Mouse (Mus musculus): Measurements from ENCODE around the gene Orm3.

The Orm3 gene

DNA sequence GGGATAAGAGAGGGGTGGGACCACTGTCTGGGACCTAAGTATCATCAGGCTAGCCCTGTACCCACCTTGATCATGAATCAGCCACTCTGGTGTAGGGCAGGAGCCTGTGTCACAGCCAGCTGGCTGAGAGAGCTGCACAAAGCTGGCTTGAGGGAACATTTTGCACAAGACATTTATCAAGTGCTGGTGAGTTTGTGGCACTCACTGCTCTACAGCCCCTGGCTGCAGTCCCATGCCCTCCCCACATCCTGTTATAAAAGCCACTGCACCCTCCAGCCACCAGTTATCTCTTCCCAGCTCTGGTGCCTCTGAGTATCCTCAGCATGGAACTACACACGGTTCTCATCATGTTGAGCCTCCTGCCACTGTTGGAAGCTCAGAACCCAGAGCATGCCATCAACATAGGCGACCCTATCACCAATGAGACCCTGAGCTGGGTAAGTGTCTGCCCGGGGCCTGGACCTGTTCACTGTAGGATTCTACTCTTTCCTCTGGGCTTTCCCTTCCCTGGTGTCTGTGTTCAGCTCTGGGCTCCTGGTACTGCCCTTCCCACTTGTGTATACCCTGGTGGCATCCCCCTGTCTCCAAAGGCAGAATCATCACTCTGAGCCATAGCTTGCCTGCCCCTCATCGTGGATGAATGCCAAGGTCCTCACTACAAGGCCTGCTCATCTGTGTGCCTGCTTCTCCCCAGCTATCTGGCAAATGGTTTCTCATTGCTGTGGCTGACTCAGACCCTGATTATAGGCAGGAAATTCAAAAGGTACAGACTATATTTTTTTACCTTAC, at the start of gene Orm3:
Gene Orm3, plus strand, starts transcription at position 286 of the 789 bp plus-strand sequence.
- no peak for DNase-seq (ENCODE audit: low read depth, low spot score)

- peak; percentile 96 for DNase-seq (ENCODE audit: low read depth, low spot score)
These were observed 48.5 kb upstream of the Orm3 start for GRCm38 (mm10) chr4:63307175-63308062.

- DNase-seq (ENCODE audit: low read depth, low spot score): peak; percentile 66
These were observed 47.6 kb upstream of the Orm3 start for GRCm38 (mm10) chr4:63308316-63308715.

DNA sequence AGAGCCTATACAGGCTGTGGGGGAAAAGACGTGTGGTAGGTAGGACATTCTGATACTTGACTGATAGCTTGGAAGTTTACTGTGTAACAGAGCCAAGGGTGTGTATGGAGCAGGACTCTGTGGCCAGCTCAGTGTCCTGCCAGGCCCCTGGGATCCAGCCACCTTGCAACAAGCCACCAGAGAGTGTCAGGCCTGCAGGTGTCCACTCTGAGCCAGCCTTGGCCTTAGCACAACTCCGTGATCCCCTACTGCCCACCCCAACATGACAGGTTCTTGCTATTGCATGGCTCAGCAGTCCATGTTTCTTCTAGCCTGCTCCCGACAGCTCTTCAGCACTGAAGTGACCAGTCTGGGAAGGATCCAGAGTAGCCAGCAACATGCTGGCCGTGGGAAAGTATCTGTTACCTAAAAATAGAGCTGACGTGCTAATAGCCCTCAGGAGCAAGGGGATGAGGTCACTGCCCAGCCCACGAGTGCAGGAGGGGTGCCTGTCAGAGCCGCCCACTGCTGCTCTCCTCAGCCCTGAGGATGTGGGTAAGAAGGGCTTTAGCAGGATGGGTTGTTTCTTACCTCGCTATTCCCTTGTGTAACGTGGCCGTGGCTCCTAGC, 45.6 kb upstream of the Orm3 start:
- DNase-seq (ENCODE audit: low read depth, low spot score): no peak

GRCm38 (mm10) chr4:63311426-63311825, 44.5 kb upstream of the Orm3 start:
- DNase-seq (ENCODE audit: low read depth, low spot score): no peak

DNA sequence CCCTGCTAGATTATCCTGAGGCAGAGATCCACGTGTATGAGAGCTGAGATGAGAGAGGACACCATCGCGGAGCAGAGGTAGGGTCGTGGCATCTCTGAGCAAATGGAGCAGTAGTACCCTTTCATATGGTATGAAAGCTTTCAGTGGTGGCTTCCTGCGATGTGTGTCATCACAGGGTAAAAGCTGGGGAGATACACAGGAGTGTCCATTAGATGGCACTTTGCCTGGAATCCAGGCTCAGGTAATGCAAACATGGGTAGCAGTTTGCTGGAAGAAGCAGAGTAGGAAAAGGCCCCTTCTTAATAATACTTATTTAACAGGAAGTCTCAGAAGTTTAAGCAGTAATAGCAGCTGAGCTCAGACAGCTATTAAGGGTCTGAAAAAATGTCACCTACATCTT, 41.9 kb upstream of the Orm3 start:
- no peak for DNase-seq (ENCODE audit: low read depth, low spot score)

DNA sequence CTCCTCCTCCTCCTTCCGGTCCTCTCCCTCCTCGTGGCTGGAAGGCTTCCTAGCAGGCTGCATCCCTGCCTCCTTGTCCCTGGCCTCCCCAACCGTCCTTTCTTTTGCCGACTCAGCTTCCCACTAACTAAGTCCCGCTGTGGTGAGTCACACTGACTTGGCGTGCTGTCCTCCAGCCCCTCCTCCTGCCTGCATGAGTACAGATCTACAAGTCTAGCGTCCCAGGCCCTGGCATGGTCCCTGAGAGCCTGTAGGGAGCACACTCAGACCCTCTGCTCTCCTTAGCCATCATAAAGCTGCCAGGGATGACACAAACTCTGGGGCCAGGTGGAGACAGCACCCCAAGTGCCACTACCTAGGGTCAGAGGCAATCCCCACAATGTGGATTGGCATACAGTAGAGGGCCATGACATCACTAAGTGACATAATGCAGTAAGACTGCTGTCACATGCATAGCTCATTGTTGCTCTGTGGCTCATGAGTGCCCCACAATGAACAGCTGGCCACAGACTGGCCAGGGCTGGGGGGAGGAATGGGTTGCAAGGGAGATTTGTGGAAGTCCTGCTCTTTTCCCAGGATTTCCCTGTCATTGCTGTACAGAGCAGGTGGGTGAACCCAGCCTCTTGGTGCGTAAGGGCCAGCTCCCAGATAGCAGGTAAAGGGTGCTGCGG, 39.8 kb upstream of the Orm3 start:
- DNase-seq (ENCODE audit: low read depth, low spot score): peak; percentile 76

GRCm38 (mm10) chr4:63319566-63319965, 36.4 kb upstream of the Orm3 start:
- peak; percentile 48 for DNase-seq (ENCODE audit: low read depth, low spot score)

DNA sequence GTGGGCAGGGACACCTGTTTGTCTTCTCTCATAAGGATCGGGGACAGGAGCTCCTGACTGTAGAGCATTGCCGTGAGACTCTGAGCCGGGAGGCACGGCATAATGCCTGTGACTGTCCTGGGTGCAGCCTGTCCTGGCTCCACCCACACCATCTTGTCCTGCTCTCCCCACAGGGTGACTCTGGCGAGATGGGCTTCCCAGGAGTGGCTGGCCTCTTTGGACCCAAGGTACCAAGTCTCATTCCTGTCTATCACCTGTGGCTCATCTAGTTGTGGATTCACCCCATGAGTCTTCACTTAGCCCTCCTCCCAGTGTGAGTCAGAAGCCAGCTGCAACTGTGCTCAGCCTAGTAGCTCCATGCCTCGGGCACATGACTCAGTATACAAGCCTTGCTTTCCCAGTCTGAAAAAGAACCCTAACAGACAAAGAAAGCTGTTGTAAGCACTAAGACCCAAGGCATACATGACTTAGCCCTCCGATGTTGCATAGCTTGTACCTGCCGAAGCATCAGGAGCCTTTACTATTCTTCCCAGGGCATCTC, 32.6 kb upstream of the Orm3 start:
- DNase-seq (ENCODE audit: low read depth, low spot score): peak; percentile 68

GRCm38 (mm10) chr4:63333403-63333802, 22.6 kb upstream of the Orm3 start:
- no peak for DNase-seq (ENCODE audit: low read depth, low spot score)

GRCm38 (mm10) chr4:63338414-63339076, 17.4 kb upstream of the Orm3 start:
- DNase-seq (ENCODE audit: low read depth, low spot score): peak; percentile 68

DNA sequence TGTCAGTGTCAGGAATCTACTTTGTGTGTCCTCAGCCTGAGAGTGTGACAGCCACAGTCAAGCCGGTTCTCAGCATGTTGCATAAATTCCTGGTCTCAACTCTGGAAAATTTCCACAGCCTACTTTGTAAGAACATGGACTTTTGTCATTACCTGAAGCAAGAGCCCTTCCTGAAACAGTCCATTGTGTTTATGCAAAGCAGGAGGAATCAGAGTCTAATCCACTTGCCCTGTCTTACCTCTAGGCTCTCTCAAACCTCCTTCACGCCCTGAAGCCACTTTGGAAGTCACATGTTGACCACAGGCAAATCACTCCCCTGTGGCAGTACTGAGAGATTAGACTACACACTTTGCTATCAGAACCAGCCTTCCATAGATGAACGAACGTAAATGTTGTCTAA, 13.5 kb upstream of the Orm3 start:
- DNase-seq (ENCODE audit: low read depth, low spot score): no peak

- no peak for DNase-seq (ENCODE audit: low read depth, low spot score)
These were observed 12.4 kb upstream of the Orm3 start for GRCm38 (mm10) chr4:63343608-63344007.

GRCm38 (mm10) chr4:63344295-63344694, 11.7 kb upstream of the Orm3 start, which contains the start of gene Orm1:
Orm1 (plus strand) TSS chr4:63344560.
- DNase-seq (ENCODE audit: low read depth, low spot score): no peak

DNA sequence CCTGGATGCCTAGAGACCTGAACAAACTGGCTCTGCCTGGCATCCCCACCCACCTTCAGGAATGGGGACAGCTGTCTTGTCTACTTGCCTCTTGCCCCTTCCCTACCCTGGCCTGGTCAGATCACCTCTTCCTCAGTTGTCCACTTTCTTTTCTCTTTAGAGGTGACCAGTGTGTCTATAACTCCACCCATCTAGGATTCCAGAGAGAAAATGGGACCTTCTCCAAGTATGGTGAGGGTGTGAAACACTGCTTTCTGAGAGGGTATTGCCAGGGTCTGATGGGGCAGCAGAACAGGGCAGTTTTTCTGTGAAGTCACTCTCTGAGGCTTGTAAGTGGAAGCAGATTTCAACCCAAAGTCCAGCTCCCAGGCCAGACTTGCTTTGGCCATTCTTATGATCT, 10.7 kb upstream of the Orm3 start:
- no peak for DNase-seq (ENCODE audit: low read depth, low spot score)

DNA sequence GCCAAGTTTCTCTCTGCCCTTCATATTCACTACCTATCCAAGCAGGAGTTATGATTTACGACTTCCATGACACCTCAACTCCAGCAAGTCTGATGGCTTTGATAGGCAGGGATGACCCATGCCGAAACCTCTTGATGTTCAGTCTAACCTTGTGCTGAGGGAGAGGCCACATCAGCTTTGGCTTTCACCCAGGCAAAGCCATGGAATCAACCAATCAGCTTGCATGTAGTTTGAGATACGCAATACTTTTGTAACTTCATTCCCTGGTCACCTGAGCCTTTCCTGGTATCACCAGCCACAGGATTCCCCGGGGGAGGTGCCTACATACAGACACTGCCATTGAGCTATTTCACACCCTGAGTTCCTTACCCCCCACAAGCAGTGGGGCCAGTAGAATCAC, 9.3 kb upstream of the Orm3 start:
- no peak for DNase-seq (ENCODE audit: low read depth, low spot score)

DNA sequence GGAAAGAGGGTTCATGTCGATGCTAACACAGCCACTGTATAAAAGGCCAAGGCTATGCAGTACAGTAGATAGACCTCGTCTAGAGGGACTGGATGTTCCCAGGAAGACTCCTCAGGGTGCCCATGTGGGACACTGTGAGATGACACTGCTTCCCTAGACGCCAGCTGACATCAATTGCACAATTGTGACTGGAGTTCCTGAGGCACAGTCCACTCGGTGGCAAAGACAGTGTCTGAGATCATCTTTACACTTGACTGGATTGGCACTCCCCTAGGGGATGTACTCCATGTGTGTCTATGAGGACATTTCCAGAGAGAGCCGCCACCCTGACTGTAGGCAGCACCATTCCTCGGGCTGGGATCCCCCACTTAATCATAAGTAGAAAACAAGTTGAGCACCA, 7.4 kb upstream of the Orm3 start:
- no peak for DNase-seq (ENCODE audit: low read depth, low spot score)

- DNase-seq (ENCODE audit: low read depth, low spot score): no peak
These were observed 1.1 kb downstream of the Orm3 start for GRCm38 (mm10) chr4:63356981-63357570.

DNA sequence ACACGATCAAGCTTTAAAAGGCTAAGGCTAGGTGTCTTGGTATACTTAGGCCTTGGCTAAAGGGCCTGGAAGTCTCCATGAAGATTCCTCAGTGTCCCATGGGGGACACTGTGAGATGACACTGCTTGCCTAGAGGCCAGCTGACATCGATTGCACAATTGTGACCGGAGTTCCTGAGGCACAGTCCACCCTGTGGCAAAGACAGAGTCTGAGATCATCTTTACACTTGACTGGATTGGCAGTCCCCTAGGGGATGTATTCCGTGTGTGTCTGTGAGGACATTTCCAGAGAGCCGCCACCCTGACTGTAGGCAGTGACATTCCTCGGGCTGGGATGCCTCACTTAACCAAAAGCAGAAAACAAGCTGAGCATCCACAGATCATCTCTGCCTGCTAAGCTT, 3.9 kb downstream of the Orm3 start:
- DNase-seq (ENCODE audit: low read depth, low spot score): no peak

DNA sequence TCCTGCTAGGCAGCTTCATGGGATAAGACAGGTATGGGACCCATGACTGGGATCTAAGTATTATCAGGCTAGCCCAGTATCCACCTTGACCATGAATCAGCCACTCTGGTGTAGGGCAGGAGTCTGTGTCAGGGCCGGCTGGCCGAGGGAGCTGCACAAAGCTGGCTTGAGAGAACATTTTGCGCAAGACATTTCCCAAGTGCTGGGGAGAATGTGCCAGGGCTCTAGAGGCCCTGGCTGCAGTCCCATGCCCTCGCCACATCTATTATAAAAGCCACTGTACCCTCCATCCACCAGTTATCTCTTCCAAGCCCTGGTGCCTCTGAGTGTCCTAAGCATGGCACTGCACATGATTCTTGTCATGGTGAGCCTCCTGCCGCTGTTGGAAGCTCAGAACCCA, 6.2 kb downstream of the Orm3 start, which contains the start of gene Orm2:
Gene Orm2, plus strand, starts transcription at position 300 of the 400 bp plus-strand sequence.
- no peak for DNase-seq (ENCODE audit: low read depth, low spot score)

Measured in brain, adult 2 months (tissue).